Mouse (Mus musculus): ENCODE results near the gene Elmo2.
A peak's percentile ranks its signal among the peaks of the same experiment; 100 is the strongest.

Elmo2 gene

DNA sequence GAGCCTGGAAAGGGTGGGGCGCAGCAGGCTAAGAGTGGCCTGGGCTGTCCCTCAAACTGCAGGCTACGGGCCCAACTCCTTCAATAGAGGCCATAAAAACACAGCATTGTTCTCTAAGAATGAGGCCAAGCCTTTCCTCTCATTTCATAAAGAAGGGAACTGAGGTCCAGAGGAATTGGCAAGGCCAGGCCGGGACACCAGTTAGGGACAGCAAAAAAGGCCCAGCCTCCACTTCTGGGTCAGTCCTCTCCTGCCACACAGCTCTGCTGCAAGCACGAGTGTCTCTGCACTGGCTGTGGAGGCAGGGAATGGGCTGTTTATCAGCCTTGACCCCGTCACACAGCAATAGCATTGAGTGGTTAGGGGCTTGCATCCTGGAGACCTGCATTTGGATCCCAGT is 2.8 kb downstream of the Elmo2 start:
- no peak for DNase-seq

- no peak for DNase-seq
Observed at GRCm38 (mm10) chr2:165321981-165322735, 4.1 kb downstream of the Elmo2 start.

GRCm38 (mm10) chr2:165321381-165321888 is 4.8 kb downstream of the Elmo2 start:
- DNase-seq: peak; percentile 25

- no peak for DNase-seq
Observed at GRCm38 (mm10) chr2:165320531-165321150, 5.6 kb downstream of the Elmo2 start.

DNA sequence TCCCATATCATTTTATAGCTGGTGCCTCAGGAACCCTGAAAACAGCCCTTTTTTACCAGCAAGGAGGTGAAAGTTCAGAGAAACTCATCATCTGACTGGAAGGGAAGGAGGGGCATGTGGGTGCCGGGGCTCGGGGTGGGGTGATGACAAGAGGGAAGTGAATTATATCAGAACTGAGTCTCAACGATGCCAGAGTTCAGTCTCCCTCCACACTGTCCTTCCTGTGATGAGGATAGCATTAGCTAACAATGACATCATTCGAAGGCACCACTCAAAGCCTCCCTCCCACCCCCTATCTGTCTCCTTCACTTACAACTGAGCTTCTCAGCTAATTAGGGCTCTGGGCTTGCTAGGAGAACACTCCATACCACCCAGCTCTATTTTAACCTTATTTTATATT is 6.8 kb downstream of the Elmo2 start:
- no peak for DNase-seq

DNA sequence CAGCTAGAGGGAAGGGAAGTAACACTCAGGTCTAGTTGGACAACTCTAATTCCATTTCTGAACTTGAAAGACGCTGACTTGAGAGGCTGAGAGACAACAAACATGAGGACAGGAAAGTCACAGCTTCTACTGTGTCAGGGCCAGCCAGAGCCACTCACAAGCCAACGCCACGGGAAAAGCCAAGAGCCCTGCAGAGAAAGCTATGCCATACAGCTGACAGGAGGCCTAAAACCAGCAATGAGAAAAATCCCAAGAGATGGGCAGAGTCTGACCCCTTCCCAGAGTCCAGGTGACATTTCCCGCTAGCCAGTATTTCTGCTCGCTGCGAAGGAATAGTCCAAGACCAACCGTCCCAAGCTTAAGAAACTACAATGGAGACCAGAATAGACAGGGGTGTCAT is 7.3 kb downstream of the Elmo2 start:
- DNase-seq: no peak

DNA sequence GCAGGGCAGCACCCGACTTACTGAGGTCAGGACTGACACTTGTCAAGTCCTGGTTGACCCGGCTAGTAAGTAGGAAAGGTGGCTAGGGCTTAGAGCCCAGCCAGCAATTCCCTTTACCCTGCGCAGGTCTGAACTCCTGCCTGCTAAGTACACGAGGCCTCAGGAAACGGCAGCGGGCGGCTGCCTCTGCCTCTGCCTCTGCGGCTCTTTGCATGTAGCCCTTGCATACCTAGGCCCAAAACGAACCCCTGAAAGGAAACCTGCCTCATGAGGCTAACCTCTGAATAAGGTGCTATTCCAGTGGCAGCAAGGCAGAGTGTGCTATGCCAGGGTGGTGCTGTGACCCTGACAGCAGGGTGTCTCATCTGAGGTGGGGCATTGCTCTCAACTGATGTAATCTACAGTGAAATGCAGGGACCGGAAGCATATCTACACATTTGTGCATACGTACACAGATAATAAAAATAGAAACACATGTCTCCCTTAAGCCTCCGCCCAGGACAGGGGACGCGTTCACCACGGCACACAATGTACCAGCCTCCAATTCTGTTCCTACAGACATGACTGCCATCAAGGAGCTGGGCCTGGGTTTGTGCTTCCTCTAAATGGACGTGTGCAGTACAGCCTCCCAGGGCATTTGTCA is 8.5 kb downstream of the Elmo2 start:
- no peak for DNase-seq

GRCm38 (mm10) chr2:165316837-165317473 is 9.3 kb downstream of the Elmo2 start:
- no peak for DNase-seq

- DNase-seq: no peak
Observed at GRCm38 (mm10) chr2:165316204-165316603, 10.1 kb downstream of the Elmo2 start.

GRCm38 (mm10) chr2:165314197-165314596 is 12.1 kb downstream of the Elmo2 start:
- DNase-seq: no peak

DNA sequence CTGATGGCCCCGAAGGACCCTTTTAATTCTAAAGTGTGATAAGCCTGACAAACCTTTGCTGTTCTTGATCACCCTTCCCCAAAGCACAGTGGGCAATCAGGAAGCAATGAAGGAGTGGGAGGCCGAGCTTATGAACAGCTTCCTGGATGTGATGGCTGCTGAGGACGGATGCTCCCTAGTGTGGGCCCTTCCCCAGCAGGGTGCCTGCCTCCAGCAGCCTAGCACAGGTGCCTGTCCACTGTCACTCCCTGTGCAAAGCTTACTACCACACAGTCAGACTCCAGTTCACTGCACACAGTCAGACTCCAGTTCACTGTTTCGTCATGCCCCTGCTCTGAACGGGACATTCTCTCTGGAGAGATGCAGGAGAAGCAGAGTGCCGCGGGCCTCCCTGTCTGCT is 13.9 kb downstream of the Elmo2 start:
- no peak for DNase-seq

GRCm38 (mm10) chr2:165311577-165311976 is 14.7 kb downstream of the Elmo2 start:
- no peak for DNase-seq

DNA sequence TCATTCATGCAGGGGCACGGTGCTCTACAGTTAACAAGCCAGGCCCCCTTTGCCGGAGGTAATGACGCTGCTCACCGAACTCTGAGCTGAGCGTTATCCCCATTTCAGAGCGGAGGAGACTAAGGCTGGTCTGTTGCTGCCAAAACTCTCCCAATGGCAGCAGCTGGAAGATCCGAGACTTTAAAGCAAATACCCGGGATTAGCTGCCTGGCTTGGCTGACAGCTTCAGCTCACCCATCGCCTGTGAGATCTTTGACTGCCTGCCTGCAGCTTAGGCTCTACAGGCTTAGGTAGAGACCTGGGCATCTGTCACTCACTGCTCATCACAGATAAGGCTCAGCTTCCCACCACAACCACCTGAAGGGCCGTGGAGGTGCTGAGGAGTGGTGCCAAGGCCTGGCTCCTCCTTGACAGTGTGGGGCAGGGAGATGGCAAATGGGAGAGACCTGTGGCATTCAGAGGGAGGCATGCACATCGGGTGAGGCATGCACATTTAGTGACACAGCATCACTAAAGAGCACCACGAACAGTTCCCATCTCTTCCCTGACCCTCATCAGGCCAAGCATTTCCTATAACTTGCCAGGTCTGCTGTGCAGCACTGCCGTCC is 15.4 kb downstream of the Elmo2 start:
- DNase-seq: no peak

- no peak for DNase-seq
Observed at GRCm38 (mm10) chr2:165307801-165308200, 18.5 kb downstream of the Elmo2 start.

DNA sequence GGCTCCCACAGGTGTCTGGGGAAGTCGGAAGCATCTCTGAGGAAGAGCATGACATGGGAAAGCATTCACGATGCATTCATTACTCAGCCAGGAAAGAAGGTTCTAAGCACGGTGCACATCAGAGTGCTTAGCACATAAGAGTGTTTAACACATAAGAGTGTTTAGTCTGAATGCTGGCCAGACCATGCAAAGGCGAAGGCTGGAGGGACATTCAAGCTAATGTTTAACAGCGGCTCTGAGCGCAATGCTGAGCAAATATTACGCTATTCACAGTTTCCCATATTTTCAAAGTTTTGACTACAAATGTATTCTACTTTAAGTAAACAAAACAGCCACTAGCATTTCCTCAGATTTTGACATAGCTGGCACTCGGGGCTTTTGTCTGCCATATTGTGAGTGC is 20.8 kb downstream of the Elmo2 start:
- no peak for DNase-seq

DNA sequence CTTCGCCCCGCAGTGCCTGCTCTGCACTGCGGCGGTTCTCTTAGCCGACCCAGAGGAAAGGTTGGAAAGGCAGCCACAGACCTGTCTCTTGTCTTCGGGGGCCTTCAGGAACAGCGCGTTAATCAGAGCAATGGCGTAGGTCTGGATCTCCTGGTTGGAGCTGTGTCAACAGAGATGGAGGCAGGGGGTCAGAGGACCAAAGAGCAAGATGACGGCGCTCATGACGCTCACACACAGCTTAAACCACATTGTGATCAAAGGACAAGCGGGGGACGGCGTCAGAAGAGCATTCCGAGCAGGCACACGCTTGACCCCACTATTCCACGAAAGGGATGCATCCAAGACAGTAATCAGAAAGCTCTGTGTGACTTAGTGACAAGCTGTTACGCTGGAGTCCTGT is 21.5 kb downstream of the Elmo2 start:
- no peak for DNase-seq

GRCm38 (mm10) chr2:165303354-165304012 is 22.8 kb downstream of the Elmo2 start:
- no peak for DNase-seq

GRCm38 (mm10) chr2:165301409-165301808 is 24.9 kb downstream of the Elmo2 start:
- DNase-seq: no peak

- no peak for DNase-seq
Observed at GRCm38 (mm10) chr2:165300885-165301284, 25.4 kb downstream of the Elmo2 start.

DNA sequence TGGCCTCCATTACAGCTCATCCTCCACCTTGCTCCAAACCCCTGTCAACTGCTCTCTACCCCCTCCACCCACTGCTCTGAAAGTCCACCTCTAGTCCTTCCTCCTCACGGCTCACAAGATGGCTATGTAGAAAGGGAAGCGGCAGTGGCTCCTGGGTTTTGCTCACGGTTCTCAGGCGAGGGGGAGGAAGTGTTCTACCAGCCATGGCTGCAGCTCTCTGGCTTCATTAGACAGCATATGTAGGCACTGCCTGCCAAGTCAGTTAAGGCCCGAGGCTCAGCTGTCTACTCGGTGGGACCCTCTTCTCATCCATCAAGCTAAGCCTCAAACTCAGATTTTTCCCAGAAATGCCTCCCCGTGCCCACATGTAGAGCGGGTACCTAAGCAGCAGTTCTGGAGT is 25.9 kb downstream of the Elmo2 start:
- DNase-seq: no peak

DNA sequence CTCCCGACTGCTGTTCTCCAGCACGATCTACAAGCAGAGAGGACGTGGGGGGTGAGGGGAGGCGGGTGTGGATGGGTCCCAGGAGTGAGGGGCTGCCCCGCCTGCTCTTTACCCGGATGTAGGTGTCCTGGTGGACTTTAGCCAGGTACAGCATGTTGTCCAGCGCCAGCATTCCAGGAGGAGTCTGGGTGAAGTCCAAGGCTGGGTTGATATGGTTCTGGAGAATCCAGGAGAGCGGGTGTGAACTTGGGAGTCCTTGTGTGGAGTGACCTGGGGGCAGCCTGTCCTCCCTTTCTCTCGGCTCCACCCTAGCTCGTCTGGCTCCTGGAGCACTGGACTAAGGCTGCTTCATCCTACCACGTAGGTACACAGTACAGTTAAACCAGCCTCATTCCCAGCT is 28.9 kb downstream of the Elmo2 start:
- DNase-seq: no peak

DNA sequence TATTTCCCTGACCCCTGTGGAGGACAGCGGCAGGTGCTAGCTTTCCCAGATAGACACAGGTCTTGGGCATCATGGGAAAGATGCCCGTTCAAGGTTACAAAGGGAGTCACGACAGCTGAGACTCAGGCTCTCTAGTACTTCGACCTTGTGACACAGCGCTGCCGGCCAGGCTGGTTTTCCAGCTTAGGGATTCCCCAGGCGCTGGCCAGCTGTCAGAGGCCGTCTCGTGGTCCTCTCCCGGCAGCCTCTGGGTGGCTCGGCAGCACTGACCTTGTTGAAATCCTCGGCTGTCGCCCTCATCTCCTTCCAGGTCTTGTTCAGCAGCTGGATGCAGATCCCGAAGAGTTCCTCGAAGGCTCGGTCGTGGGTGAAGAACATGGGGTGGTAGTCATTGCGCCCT is 29.7 kb downstream of the Elmo2 start:
- no peak for DNase-seq
